Mouse (Mus musculus) urinary bladder, adult 18-20 months (tissue): Measurements from ENCODE around the gene Tulp4.
A peak's percentile ranks its signal among the peaks of the same experiment; 100 is the strongest.
"Not testable (repeated sequence)": the region's sequence is repeated elsewhere in the genome, so short reads cannot be mapped to it uniquely, and the experiment has no call there.

Source experiments
- DNase-seq, 2 experiments: peaks; one replicate each; pipeline ENCODE4 v3.0.0; 2022; ENCODE audit warnings: low spot score in 2 of 2, mixed read lengths in 2 of 2

Tulp4 gene

DNA sequence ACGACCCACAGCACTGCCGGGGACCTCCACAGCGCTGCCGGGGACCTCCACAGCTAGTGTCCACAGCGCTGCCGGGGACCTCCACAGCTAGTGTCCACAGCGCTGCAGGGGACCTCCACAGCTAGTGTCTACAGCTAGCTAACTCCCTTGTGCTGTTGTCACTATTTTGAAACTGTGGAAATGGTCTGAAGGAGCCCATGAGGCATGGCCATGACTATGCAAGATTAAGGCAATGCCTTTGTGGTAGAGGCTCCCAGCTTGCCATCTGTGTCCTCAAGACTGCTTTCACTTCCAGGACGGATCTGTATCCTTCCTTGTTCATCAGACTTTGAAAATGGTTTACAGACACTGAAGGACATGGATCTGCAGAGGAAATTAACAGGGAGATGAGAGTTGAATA is 80.9 kb downstream of the Tulp4 start:
- no peak for DNase-seq

DNA sequence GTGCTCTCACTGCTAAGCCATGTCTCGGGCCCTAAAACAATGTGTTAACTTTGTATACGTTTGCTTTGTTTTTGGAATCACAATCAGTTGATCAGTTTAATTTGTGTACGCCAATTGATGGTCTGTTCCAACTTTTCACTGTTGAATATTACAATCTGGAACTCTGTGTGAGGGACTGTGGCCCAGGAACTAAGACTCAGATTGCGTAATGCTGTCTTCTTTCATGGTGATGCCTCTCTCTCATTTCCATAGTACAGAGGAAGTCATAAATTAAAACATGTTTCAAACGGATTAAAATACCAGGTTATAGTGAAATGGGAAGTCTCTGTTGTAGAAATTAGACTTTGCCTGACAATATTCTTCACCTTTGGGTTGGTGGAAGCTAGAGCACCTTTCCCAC is 83.0 kb downstream of the Tulp4 start:
- DNase-seq = no peak

DNA sequence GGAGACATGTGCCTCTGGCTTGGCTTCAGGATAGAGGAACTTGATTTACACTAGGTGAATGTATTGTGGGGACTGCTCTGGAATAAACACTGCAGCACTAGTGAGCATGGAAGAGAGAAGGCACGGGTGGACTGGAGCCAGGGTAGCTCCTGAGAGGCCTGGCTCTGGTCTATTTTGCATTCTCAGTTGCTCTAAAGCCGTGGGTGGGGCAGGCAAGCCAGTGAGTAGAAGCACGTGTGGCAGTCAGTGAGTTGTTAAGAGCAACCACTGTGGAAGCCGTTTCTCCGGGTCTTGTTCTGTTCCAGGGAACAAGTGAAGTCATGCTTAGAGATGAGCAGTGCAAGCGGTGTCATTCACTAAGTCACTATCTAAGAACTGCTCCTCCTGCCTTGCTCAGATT is 86.0 kb downstream of the Tulp4 start:
- DNase-seq = no peak

DNA sequence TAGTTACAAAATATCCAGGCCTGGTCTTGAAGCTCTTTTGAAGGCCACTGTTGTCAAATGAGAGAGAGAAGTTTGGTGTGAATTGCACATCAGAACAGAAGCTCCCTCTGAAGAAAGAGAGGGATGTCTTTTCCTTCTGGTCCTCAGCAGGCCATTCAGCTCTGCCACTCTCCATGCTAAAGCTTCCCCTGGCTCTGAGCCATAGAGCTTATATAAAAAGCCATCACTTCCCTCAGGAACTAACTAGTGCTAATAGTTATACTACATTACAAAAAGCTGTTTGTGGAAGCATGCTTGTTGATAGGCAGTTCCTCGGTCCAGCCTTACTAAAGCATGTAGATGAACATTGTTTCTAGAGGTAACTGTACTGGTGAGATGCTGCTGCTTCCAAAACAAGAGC is 89.2 kb downstream of the Tulp4 start:
- DNase-seq = no peak

DNA sequence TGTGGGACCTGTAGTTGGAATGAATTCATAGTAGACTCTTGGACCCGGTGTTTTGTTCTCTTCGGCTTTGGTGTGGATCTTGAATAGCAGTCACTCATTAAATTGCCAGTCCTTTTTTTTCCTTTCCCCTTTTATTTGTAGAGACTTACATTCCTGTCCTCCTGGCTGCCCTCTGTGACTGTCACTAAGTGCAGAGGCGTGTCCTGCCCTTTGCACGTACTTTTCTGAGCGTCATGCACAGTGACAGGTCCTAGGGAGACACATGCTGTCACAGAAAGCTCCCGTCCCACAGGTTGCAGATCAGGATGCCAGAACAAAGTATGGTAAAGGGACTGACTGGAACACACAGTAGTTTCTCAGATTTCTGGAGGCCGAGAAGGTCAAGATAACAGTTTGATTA is 91.3 kb downstream of the Tulp4 start:
- no peak for DNase-seq

DNA sequence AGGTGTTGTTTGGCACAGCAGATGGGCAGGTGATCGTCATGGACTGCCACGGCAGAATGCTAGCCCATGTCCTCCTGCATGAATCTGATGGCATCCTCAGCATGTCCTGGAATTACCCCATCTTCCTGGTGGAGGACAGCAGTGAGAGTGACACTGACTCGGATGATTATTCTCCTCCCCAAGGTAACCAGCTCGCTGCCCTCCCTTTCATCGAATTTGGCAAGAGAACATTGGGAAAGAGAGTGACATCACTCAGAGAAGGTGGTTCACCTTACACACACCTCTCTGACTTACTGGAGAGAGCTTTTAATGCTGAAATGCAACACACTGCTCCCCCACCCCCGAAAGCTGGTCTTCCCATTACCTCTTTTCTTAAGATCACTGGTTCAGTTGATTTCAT is 92.4 kb downstream of the Tulp4 start:
- DNase-seq = no peak

DNA sequence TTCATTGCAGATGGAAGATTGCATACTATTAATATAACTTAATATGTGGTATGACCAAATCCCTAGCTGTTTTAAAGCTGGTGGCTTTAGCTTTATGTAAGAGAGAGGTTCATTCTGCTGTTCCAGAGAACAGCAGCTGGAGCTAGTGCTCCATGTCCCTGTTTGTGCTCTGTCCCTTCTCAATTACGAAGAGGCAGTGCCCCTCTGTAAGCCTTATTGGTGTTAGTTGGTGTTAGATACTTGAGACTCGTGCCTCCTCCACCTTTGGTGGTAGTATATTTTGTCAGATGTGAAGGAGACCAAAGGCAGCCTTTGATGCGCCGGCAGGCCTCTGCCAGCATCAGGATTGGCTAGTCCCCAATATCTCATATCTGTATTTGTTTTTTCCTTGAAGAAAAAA is 92.9 kb downstream of the Tulp4 start:
- DNase-seq = no peak

DNA sequence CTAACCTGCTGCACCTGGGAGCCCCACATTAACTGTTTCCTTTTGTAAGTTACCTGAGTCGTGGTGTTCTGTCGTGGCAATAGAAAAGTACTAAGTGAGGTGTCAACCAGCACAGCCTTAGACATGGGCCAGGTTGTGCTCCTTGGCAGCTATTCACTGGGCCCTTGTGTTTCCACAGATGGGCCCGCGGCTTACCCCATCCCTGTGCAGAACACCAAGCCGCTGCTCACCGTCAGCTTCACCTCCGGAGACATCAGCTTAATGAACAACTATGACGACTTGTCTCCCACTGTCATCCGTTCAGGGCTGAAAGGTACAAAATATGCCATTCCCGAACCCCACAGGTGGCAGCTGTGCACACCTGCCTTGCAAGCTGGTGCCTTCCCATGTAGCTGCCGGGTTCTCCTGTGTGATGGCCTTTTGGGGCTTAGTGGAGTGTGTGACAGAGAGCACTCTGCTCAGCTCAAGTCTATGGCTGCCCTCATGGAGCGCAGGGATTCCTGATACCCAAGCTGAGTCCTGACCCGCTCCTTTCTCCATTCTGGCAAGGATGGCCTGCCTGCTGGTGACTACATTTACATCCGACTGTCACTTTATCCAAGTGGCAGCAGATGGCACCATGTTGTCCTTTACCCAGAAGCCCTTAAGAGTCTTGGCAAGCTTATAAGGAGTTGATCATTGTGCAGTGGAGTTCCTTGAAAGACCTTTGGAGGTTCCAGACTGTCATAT is 95.4 kb downstream of the Tulp4 start:
- DNase-seq = no peak

DNA sequence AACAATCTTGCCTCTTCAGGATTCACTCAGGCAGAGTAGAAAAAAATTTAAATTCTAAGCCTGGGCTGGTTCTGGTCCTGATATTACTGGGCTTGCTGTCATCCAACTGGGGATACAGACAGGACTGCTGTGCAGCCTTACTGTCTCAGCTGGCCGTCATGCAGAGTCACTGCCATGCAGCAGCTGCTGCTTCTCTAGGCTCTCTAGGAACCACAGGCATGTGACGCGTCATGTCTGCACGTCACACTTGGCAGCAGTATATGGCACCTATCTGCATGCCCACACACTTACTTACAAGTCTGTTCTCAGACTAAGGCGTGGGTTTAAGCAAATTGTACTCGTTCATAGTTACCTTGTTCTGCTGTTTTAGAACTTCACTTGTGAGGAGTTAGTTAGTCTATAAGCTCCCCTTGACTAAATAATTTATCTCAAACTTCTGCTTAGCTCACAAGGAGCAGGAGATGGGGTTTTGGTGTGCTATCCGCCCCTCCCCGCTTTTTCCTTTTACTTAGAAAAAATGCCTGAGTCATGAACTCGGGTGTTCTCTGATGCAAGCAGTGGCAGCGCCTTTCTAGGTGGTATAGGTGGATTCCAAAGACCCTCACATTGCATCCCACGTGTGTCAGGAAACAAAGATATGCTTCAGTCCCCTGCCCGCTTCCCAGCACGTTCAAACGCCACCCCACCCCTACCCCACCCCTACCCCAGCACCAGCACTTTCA is 96.3 kb downstream of the Tulp4 start:
- no peak for DNase-seq

DNA sequence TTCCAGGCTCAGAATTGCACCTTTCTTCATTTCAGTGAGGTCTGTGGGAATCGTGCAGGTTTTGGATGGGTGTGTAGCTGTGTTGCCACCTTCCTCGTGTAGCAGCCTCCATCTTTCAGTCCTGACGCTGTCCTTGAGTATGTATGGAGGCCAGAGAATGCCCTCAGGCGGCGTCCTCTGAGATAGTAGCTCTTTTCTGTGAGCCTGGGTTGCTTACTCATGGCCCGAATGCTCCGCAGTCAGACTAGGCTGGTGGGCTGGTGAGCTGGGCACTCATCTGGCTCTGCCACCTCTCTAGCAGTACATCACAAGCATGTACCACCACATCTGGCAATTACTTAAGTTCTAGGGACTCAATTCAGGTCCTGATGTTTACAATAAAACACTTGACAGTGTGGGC is 96.9 kb downstream of the Tulp4 start:
- DNase-seq = no peak

DNA sequence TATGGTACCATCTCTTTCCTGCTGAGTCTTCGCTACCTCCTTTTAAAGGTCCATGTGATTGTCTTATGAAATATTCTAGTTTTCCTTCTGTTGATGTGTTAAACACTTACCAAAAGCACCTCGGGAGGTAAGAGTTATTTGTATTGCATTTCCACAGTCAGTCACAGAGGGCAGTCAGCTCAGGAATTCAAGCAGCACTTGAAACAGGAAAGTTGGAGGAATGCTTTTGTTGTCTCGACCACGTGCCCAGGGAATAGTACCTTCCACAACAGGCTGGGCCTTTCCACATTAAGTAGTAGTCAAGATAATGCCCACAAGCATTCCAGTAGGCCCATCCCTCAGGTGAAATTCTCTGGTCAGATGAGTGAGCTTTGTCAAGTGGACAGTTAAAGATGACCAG is 97.6 kb downstream of the Tulp4 start:
- DNase-seq = no peak

DNA sequence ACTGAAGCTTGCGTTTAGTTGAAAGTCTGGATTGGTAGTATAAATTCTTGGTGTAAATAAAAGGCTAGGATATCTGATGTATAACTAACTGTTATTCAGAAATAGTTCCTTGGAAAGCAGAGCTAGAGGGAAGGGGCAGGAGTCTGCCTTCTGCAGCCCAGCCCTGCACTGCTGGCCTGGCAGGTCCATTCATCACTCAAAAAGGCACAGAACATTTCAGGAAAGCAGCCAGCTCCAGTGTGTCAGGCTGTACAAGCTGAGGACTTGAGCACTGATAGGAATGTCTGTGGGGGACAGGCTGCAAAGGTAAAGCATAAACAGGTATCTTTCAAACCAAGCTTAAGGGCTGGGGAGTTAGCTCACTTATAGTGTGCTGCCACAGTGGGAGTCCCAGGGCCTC is 105.5 kb downstream of the Tulp4 start:
- no peak for DNase-seq

DNA sequence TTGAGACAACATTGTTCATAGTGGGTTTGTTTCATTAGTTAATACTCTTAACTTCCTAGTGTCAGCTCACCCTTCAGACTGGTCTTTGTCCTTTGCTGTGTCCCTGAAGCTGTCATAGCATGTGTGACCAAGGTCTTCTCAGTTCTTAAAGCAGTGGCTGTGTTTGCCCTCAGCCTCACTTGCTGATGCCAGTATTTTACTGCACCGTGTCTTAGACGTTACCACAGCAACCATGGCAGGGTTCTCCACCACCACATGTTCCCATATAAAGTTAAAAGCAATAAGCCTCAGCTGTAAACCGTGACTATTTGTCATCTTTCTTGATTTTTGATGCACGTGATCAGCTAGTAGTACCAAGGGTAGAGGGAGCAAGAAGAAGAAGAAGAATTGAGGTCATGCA is 109.4 kb downstream of the Tulp4 start:
- no peak for DNase-seq

DNA sequence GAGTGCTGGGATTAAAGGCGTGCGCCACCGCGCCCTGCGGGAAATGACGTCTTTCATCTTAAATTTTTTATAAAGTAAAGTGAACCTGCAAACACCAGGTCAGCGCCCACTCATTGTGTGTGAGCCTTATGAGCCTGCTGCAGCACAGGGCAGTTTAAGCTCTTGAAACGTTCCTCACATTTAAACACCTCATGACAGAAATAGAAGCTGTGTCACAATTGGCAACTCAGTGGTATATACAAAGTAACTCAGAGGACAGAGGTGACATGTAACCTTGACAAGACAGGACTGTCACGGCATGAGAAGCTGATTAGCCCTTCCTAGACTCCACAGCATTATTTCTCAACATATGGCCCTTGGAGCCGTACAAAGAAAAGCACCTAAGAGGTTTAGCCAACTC is 110.3 kb downstream of the Tulp4 start:
- no peak for DNase-seq

DNA sequence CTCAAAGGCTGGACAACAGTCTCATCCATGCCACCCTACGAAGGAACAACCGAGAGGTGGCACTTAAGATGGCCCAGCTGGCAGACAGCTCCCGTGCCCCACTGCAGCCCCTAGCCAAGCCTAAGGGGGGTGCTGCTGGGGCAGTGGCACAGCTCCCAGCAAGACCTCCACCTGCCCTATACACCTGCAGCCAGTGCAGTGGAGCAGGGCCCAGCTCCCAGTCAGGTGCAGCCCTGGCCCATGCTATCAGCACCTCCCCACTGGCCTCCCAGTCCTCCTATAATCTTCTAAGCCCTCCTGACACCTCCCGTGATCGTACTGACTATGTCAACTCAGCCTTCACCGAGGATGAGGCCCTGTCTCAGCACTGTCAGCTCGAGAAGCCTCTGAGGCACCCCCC is 126.4 kb downstream of the Tulp4 start:
- DNase-seq = not testable (repeated sequence)

DNA sequence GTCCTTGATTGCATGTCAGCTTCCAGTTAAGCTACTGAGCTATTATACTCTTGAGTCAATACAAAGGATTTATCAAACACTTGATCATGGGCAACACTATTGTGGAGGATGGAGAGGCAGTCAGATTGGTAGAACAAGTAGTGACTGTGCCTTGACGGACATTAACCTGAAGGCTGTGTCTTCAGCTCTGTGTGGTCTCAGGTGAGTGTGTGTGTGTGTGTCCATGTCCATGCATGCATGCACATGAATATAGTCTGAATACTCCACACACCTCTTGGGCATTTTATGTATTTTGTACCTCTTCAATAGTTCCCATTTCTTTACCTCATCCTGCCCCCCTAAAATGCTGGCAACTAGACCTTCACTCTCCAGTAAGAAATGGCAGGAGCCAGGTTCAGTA is 145.1 kb downstream of the Tulp4 start:
- not testable (repeated sequence) for DNase-seq

DNA sequence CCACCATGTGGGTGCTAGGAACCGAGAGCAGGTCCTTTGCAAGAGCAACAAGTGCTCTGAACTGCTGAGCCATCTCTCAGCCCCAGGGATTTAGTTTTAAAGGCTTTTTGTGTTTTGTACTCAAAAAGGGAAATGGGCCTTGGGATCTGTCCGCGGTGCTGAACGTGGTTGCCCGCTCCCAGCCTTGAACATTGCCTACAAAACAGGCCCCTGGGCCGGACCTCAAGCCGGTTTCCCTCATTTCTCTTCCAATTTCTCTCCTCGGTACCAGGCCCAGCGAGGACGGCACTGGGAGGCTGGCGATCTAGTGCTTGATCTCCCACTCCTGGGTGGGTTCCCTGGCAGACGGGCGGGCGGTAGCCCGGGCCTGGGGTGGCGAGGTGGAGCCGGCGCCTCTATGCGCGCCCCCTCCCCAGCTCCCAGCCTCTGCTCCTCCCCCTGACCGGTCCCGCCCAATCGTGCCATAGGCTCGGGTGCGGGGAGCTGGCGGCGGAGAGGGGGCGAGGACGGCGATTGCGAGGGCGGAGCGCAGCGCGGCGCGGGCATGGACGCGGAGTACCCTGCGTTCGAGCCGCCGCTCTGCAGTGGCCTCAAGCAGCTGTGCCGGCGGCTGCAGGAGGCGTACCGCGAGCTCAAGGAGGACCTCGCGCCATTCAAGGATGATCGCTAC is 150.3 kb downstream of the Tulp4 start, which contains the start of gene Tmem181a:
TSS of gene Tmem181a (plus strand) at position 461 of the 670 bp plus-strand sequence.
- DNase-seq = not testable (repeated sequence)

DNA sequence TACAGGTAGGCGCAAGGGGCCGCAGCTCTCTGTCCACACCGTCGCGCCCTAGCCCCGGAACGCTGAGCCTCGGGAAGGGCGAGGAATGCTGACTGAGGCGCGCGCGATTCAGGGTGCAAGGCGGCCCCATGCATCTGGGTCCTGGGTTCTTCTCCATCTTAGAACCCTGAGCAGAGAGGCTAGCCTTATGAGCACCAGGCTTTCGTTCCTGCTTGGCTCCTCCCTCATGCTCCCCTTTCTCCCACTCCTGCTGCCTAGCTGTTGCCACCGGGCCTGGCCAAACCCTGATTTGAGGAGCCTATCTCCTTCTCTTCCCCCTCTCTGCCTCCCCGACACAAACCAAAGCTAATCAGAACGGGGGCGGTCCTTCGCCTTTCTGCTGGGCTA is 150.8 kb downstream of the Tulp4 start:
- not testable (repeated sequence) for DNase-seq

DNA sequence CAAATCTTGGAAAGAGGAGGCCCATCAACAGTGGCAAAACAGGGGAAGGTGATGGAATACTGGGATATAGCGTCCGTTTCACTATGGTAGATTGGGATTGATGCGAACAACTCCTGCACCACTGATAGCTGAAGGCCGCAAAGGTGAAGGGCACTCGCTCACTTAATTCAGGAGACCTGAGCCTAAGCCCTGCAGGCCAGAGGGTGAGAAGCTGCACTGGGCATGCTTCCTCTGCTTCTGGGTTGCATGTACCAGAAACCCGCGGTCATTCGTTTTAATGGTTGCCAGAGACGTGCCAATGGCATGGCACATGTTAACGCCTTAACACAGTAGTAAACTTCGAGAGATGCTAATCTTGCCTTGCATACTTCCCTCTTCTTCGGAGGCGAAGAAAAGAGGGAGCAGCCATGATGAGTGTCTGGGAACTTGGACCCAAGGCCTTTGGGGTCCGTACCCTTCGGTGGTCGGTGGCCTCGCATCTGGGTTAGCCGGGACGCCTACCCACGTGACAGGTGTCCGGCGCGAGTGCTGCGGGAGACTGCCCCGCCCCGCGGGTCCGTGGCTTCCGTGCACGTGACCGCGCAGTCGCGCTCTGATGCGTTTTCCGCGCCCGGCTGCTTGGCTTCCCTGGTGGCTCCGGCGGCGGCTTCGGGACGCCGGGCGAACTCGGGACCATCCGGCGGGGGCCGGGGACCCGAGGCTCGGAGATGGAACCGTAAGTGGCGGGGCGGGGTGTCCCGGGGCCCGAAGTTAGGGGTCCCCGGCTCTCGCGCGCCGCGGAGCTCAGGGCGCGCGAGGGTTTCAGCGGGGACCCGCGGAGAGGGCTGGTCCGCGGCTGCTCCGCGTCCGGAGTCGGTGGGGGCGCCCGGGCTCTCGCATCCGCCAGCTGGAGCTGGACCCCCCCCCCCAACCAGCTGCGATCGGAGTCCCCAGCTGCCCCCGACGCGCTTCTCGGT is 163.9 kb downstream of the Tulp4 start:
- DNase-seq = peak in 1 of 2 experiments; percentile 59

DNA sequence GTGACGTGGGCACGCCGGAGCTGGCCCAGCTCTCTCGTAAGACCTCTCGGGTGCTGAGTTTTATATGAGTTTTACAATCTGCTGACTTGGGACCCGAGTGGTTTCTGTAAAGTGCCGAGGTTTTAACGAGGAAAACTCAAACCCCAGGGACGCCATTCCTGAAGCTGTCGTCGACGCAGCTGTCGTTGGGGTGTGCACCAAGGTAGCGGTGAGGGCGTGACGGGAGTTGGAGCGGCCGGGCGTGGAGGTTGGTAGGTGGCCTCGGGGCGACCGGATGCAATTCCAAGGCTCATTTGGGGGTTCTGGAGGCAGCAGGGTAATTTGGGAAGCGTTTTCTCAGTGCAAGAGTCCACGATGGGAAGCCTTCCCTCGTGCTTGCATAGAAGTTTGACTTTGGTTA is 164.6 kb downstream of the Tulp4 start:
- DNase-seq = not testable (repeated sequence)

DNA sequence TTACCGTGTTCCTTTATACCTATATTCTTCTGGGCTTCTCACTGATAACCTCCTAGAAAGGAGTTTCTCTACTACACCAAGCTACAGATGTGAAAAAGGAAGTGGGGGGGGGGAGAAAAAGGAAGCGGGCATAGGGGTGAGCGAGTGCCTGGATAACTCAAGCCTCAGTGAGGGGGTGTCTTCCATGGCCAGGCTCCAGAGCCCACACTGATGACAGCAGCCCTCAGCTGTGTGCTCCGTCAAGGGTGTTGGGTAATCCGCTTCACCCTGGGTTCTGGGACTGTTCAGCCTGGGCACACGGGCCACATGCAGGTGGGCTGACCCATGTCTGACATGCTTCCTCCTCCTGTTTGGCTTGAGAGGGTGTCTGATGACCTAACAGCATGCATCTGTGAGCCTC is 165.7 kb downstream of the Tulp4 start:
- DNase-seq = not testable (repeated sequence)

DNA sequence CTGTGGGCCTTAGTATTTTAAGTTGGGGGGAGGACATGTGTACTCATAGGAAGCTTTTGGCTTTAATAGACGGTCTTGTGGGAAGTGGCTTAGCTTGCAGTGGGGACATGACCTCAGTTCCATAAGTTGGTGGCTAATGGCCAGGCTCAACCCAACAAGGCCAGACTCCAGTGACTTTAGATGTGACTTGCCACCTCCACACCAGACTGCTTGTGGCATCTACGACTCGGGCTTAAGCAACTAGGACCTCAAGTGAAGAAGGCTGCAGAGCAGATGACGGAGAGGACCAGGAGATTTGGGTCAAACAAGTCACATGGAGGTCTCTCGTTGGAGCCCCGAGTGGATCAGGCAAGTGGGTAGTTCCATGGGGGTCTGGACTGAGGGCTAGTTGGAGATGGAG is 168.5 kb downstream of the Tulp4 start:
- DNase-seq = not testable (repeated sequence)
